Mouse (Mus musculus): Measurements from ENCODE around the gene 9230112D13Rik. TPM values are rescaled to one million over a fixed set of nuclear protein-coding genes. Genes with fewer than 3 reads are reported as not detected.

The 9230112D13Rik gene
- polyA plus RNA-seq, 1 experiment from 2014 or later, result not detected

GRCm38 (mm10) chr14:34497346-34497745, 25.3 kb downstream of the 9230112D13Rik start:
- H3K4me2 ChIP-seq (ENCODE audit: low read depth, low read length), result no peak overlapping the region
- ATAC-seq, result no peak
- no peaks in the 10 kb centered on the region for H3K27me3 ChIP-seq (replicated peaks; ENCODE audit: control insufficient read depth, insufficient read depth, low read length)
- no peak overlapping the region for H3K4me3 ChIP-seq (ENCODE audit: low read length)
- no peaks in the 10 kb centered on the region for H3K36me3 ChIP-seq (ENCODE audit: control insufficient read depth, insufficient read depth, low read length)
- H3K4me1 ChIP-seq (ENCODE audit: control insufficient read depth, insufficient read depth, low read length), result peaks cover 16% of the 10 kb centered on the region
- no peak overlapping the region for H3K27ac ChIP-seq (ENCODE audit: low read length)
- 71% methylated on average over 3 of the region's 3 CpGs for WGBS
- no peaks in the 10 kb centered on the region for H3K9me3 ChIP-seq (ENCODE audit: control insufficient read depth, low read length)
- no peak overlapping the region for H3K9ac ChIP-seq (ENCODE audit: low read depth, low read length)

GRCm38 (mm10) chr14:34493682-34494081, 28.9 kb downstream of the 9230112D13Rik start:
- no peaks in the 10 kb centered on the region for H3K27me3 ChIP-seq (replicated peaks; ENCODE audit: control insufficient read depth, insufficient read depth, low read length)
- peaks cover 13% of the 10 kb centered on the region for H3K4me1 ChIP-seq (ENCODE audit: control insufficient read depth, insufficient read depth, low read length)
- H3K27ac ChIP-seq (ENCODE audit: low read length), result no peak overlapping the region
- H3K9ac ChIP-seq (ENCODE audit: low read depth, low read length), result no peak overlapping the region
- H3K4me2 ChIP-seq (ENCODE audit: low read depth, low read length), result no peak overlapping the region
- no peak overlapping the region for H3K4me3 ChIP-seq (ENCODE audit: low read length)
- H3K9me3 ChIP-seq (ENCODE audit: control insufficient read depth, low read length), result no peaks in the 10 kb centered on the region
- H3K36me3 ChIP-seq (ENCODE audit: control insufficient read depth, insufficient read depth, low read length), result no peaks in the 10 kb centered on the region
- 89% methylated on average over 3 of the region's 3 CpGs for WGBS
- no peak for ATAC-seq

DNA sequence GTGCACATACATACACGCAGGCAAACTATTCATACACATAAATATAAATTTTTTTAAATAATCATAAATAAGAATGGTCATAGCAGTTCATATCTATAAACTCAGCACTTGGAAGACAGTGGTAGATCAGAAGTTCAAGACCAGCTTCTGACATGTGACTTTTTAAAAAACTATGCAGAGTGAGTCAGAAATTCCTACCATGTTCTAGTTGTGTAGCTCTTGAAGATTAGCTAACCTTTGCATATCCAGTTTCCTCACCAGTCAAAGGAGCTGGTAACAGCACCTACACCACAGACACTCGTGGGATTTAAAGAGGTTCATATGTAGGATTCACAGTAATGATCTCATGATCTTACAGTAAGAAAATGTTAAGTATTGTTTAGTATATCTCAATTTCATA, 29.9 kb downstream of the 9230112D13Rik start:
- Histone ChIP-seq H3K27me3 (replicated peaks; ENCODE audit: control insufficient read depth, insufficient read depth, low read length) (no peaks in the 10 kb centered on the region), H3K36me3 (ENCODE audit: control insufficient read depth, insufficient read depth, low read length) (no peaks in the 10 kb centered on the region), H3K9me3 (ENCODE audit: control insufficient read depth, low read length) (no peaks in the 10 kb centered on the region), H3K4me1 (ENCODE audit: control insufficient read depth, insufficient read depth, low read length) (peaks cover 20% of the 10 kb centered on the region), H3K27ac (ENCODE audit: low read length) (no peak overlapping the region), H3K4me2 (ENCODE audit: low read depth, low read length) (no peak overlapping the region), H3K9ac (ENCODE audit: low read depth, low read length) (no peak overlapping the region), H3K4me3 (ENCODE audit: low read length) (no peak overlapping the region)
- 81% methylated on average over 2 of the region's 2 CpGs for WGBS
- no peak for ATAC-seq

DNA sequence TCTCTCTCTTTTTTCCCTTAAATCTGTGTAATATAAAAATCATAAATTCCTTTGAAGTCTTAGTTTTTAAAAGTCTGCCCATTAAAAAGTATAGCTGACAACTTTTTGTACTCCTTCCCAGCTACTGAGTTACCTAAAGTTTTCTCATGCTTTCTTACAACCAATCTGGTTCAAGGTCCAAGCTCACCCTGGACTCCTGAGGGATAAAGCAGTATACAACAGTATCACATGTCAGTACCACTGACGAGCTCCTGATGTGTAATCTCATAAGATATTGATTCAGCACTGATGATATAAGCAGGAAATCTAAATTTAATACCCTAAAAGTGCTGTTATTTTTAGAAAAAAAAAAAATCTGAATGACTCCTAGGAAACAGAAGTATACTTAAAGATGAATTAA, 31.6 kb downstream of the 9230112D13Rik start:
- H3K27ac ChIP-seq (ENCODE audit: low read length), result no peak overlapping the region

DNA sequence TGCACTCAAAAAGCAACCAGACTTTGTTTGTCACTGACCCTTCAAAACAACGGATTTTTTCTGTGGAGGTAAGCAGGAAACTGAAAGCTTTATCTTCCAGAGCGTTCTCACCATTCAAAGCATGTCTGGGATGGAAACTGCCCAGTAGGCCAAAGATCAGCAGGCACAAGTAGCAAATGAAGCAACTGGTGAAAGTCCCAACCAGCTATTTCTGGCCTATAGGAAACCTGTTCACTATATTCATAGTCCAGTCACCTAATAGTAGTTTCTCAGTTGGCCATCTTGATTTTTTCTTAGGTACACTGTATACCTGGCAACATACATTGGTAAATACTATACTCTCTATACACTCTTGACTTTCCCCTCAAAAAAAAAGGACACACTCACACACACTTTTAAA, 32.7 kb downstream of the 9230112D13Rik start:
- ATAC-seq, result peak; percentile 52
- Histone ChIP-seq H3K4me3 (ENCODE audit: low read length) (no peak overlapping the region), H3K27ac (ENCODE audit: low read length) (no peak overlapping the region), H3K9ac (ENCODE audit: low read depth, low read length) (no peak overlapping the region), H3K4me1 (ENCODE audit: control insufficient read depth, insufficient read depth, low read length) (peaks cover 19% of the 10 kb centered on the region), H3K4me2 (ENCODE audit: low read depth, low read length) (no peak overlapping the region), H3K9me3 (ENCODE audit: control insufficient read depth, low read length) (no peaks in the 10 kb centered on the region), H3K27me3 (replicated peaks; ENCODE audit: control insufficient read depth, insufficient read depth, low read length) (no peaks in the 10 kb centered on the region), H3K36me3 (ENCODE audit: control insufficient read depth, insufficient read depth, low read length) (no peaks in the 10 kb centered on the region)
- 53% methylated on average over 2 of the region's 2 CpGs for WGBS

More for the DNA sequence above, 31.6 kb downstream of the 9230112D13Rik start:
- no peaks in the 10 kb centered on the region for H3K27me3 ChIP-seq (replicated peaks; ENCODE audit: control insufficient read depth, insufficient read depth, low read length)
- ATAC-seq, result peak; percentile 61; the same call in 1 of the 2 replicates
- no peak overlapping the region for H3K4me3 ChIP-seq (ENCODE audit: low read length)
- no peaks in the 10 kb centered on the region for H3K36me3 ChIP-seq (ENCODE audit: control insufficient read depth, insufficient read depth, low read length)
- no peak overlapping the region for H3K4me2 ChIP-seq (ENCODE audit: low read depth, low read length)
- H3K9ac ChIP-seq (ENCODE audit: low read depth, low read length), result no peak overlapping the region
- H3K4me1 ChIP-seq (ENCODE audit: control insufficient read depth, insufficient read depth, low read length), result peaks cover 19% of the 10 kb centered on the region
- WGBS, result 52% methylated on average over 1 of the region's 1 CpGs
- no peaks in the 10 kb centered on the region for H3K9me3 ChIP-seq (ENCODE audit: control insufficient read depth, low read length)

DNA sequence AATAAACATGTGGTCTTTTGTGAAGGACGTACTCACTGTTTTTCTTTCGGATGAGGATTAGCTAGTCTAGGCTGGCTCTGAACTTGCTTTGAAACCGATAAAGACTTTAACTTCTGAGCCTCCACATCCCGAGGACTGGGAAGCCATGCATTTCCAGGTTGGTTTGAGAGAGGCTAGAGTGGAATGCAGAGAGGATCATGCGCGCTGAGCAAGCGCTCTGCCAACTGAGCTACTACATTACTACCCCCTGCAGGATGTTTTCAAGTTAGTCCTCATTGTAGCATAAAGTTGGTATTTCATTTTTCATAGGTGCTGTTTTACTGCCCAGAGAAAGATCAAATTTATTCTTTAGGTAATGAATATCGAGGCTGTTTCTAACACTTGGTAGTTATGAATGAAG, 36.4 kb downstream of the 9230112D13Rik start:
- H3K4me3 ChIP-seq (ENCODE audit: low read length), result no peak overlapping the region
- no peaks in the 10 kb centered on the region for H3K27me3 ChIP-seq (replicated peaks; ENCODE audit: control insufficient read depth, insufficient read depth, low read length)
- H3K4me2 ChIP-seq (ENCODE audit: low read depth, low read length), result no peak overlapping the region
- no peak overlapping the region for H3K27ac ChIP-seq (ENCODE audit: low read length)
- 65% methylated on average over 8 of the region's 8 CpGs for WGBS
- H3K9me3 ChIP-seq (ENCODE audit: control insufficient read depth, low read length), result no peaks in the 10 kb centered on the region
- ATAC-seq, result no peak
- H3K36me3 ChIP-seq (ENCODE audit: control insufficient read depth, insufficient read depth, low read length), result no peaks in the 10 kb centered on the region
- H3K4me1 ChIP-seq (ENCODE audit: control insufficient read depth, insufficient read depth, low read length), result peaks cover 24% of the 10 kb centered on the region
- H3K9ac ChIP-seq (ENCODE audit: low read depth, low read length), result no peak overlapping the region

DNA sequence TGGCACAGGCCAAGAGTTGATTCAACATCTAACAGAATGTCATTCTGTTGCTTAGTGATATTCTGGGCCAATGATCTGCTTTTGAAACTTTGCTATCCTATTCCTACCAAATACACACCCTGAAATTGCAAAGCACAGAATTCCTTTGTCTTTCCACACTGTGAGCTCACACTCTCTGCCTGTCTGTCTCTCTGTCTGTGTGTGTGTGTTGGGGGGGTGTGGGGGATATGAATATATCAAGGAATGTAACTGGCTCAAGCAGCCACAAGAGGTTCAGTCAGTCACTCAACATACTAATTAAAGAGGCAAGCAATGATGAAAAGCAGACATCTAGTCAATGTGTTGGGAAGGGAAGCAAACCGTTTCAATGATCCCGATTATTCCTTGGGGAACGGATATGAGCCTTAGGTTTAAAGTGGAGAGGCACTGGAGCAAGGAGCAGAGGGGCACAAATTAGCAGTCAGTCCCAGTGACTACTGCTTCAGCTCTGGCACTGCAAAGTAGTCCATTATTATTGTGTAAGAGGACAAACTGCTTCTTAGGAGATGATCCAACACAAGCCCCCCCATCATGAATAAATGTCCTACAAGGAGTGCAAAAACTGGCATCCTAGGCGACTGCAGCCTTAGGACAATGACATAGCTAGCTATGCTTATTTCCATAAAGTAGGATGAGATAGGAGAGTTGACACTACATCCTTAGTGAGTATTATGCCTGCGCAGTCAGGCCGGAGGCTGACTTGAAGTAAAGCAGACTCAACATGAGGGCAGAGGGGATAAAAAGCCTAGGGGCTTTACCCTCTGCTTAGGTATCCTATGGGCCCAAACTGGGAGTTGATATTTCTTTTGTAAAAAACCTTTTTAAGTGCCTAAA, 38.9 kb downstream of the 9230112D13Rik start:
- no peaks in the 10 kb centered on the region for H3K27me3 ChIP-seq (replicated peaks; ENCODE audit: control insufficient read depth, insufficient read depth, low read length)
- H3K4me2 ChIP-seq (ENCODE audit: low read depth, low read length), result no peak overlapping the region
- H3K4me3 ChIP-seq (ENCODE audit: low read length), result no peak overlapping the region
- no peaks in the 10 kb centered on the region for H3K9me3 ChIP-seq (ENCODE audit: control insufficient read depth, low read length)
- 67% methylated on average over 6 of the region's 6 CpGs for WGBS
- no peaks in the 10 kb centered on the region for H3K36me3 ChIP-seq (ENCODE audit: control insufficient read depth, insufficient read depth, low read length)
- peaks cover 14% of the 10 kb centered on the region for H3K4me1 ChIP-seq (ENCODE audit: control insufficient read depth, insufficient read depth, low read length)
- H3K9ac ChIP-seq (ENCODE audit: low read depth, low read length), result no peak overlapping the region
- no peak for ATAC-seq
- no peak overlapping the region for H3K27ac ChIP-seq (ENCODE audit: low read length)

- 0 out of 2 replicates have a peak, but pooled peaks have one; percentile 33 for ATAC-seq
- H3K9me3 ChIP-seq (ENCODE audit: control insufficient read depth, low read length), result no peaks in the 10 kb centered on the region
- no peak overlapping the region for H3K27ac ChIP-seq (ENCODE audit: low read length)
- H3K36me3 ChIP-seq (ENCODE audit: control insufficient read depth, insufficient read depth, low read length), result no peaks in the 10 kb centered on the region
- peaks cover 6% of the 10 kb centered on the region; the same call in 1 of the 2 replicates for H3K4me1 ChIP-seq (ENCODE audit: control insufficient read depth, insufficient read depth, low read length)
- H3K4me2 ChIP-seq (ENCODE audit: low read depth, low read length), result no peak overlapping the region
- H3K4me3 ChIP-seq (ENCODE audit: low read length), result no peak overlapping the region
- no peak overlapping the region for H3K9ac ChIP-seq (ENCODE audit: low read depth, low read length)
- H3K27me3 ChIP-seq (replicated peaks; ENCODE audit: control insufficient read depth, insufficient read depth, low read length), result no peaks in the 10 kb centered on the region
Measured at GRCm38 (mm10) chr14:34471591-34471990, 51.0 kb downstream of the 9230112D13Rik start.

DNA sequence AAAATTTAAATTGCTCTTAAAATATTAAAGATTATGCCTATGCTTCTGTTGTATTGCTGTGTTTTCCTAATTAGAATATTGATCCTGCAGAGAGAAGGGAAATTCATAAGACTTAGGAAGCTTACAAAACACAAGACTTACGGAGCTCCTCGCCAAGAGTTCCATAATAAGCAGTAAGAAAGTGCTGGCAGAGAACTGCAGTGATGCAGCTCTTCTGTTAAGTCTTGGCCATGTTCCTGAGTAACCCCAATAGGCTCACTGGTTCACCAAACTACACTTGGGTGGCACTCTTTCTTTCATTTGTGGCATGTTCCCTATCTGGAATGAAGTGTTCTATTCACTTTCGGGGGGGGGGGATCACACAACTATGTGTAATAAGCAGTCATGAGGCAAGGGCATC, 56.3 kb downstream of the 9230112D13Rik start:
- H3K9me3 ChIP-seq (ENCODE audit: control insufficient read depth, low read length), result no peaks in the 10 kb centered on the region
- no peak overlapping the region for H3K4me2 ChIP-seq (ENCODE audit: low read depth, low read length)
- 64% methylated on average over 3 of the region's 3 CpGs for WGBS
- no peak overlapping the region for H3K9ac ChIP-seq (ENCODE audit: low read depth, low read length)
- H3K36me3 ChIP-seq (ENCODE audit: control insufficient read depth, insufficient read depth, low read length), result no peaks in the 10 kb centered on the region
- no peak overlapping the region for H3K27ac ChIP-seq (ENCODE audit: low read length)
- ATAC-seq, result no peak
- H3K27me3 ChIP-seq (replicated peaks; ENCODE audit: control insufficient read depth, insufficient read depth, low read length), result no peaks in the 10 kb centered on the region
- peaks cover 4% of the 10 kb centered on the region; the same call in 1 of the 2 replicates for H3K4me1 ChIP-seq (ENCODE audit: control insufficient read depth, insufficient read depth, low read length)
- no peak overlapping the region for H3K4me3 ChIP-seq (ENCODE audit: low read length)
